Comparison of ENCODE assay signal across 28 mouse cellular contexts in the genomic region with DNA sequence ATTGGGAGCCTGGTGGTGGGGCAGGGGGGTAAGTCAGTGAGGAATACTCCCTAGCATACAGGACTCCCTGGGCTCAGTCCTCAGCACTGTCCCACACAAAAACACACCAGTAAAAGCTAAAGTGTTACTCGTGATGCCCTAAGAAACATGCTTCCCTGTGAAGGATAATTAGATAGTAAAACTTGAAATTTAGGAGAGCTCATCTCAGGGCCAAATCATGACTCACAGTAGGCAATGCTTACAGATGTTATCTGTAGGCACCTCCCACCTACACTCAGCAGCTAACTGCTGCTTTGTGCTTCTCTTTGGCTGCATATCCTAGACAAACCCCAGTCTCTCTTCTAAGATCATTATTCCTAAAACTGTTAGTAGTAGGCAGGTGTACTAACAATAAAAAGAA.
A peak's percentile ranks its signal among the peaks of the same experiment; 100 is the strongest.
DNase-seq lines count a peak whose midpoint lies in the region; ATAC-seq lines count a peak whose summit lies in the region.
"Had no signal": no experiment of that assay in that cellular context is flagged by ENCODE, and none has a peak within 500 bp of the region (broad histone marks: within the 10 kb centered on the region; RNA-seq: fewer than 3 reads in every experiment).

No protein-coding gene starts in this region.

- H3K4me2 ChIP-seq in forebrain, embryonic 16.5 days (ENCODE audit: low read length), result no peak overlapping the region
- H3K4me2 ChIP-seq: forebrain, embryonic 13.5 days; heart, embryonic 13.5 days; hindbrain, embryonic 12.5 days; limb, embryonic 13.5 days; liver, embryonic 12.5 days; midbrain, embryonic 11.5 days; neural tube, embryonic 15.5 days; stomach, embryonic 15.5 days had no signal

- 81% methylated on average over 1 of the region's 1 CpGs for WGBS in forebrain, embryonic 16.5 days

- H3K36me3 ChIP-seq in forebrain, embryonic 16.5 days (ENCODE audit: control insufficient read depth, insufficient read depth), result no peaks in the 10 kb centered on the region
- H3K36me3 ChIP-seq: heart, embryonic 13.5 days; hindbrain, embryonic 12.5 days; limb, embryonic 13.5 days; liver, embryonic 12.5 days; neural tube, embryonic 15.5 days; stomach, embryonic 15.5 days had no signal

- peaks cover 22% of the 10 kb centered on the region for H3K4me1 ChIP-seq in forebrain, embryonic 16.5 days (replicated peaks; ENCODE audit: control insufficient read depth, insufficient read depth, low read length)
- H3K4me1 ChIP-seq: stomach, embryonic 15.5 days had no signal

- ATAC-seq in forebrain, embryonic 16.5 days, result no peak
- ATAC-seq: forebrain, embryonic 13.5 days; intestine, postnatal 0 days; liver, embryonic 12.5 days; Patski had no signal

- no peaks in the 10 kb centered on the region for H3K9me3 ChIP-seq in forebrain, embryonic 16.5 days (ENCODE audit: control insufficient read depth, low read length)
- H3K9me3 ChIP-seq: forebrain, embryonic 13.5 days; heart, embryonic 13.5 days; hindbrain, embryonic 12.5 days; limb, embryonic 13.5 days; liver, embryonic 12.5 days; neural tube, embryonic 15.5 days; stomach, embryonic 15.5 days had no signal

- no peak overlapping the region for H3K4me3 ChIP-seq in forebrain, embryonic 16.5 days (replicated peaks; ENCODE audit: low read length)
- H3K4me3 ChIP-seq: forebrain, embryonic 13.5 days; heart, adult 2 months; heart, embryonic 13.5 days; hindbrain, embryonic 12.5 days; layer of hippocampus, adult 2 months; limb, embryonic 13.5 days; liver, embryonic 12.5 days; neural tube, embryonic 15.5 days; stomach, embryonic 15.5 days had no signal

- H3K9ac ChIP-seq in forebrain, embryonic 16.5 days (replicated peaks; ENCODE audit: low read depth, low read length), result no peak overlapping the region
- H3K9ac ChIP-seq: forebrain, embryonic 13.5 days; heart, embryonic 13.5 days; hindbrain, embryonic 12.5 days; limb, embryonic 13.5 days; liver, embryonic 12.5 days; neural tube, embryonic 15.5 days; stomach, embryonic 15.5 days had no signal

- DNase-seq in adrenal gland, adult 2 months, result peak; percentile 50
- no peak for DNase-seq in adrenal gland, adult 8-10 months
- DNase-seq in layer of hippocampus, adult 9-11 months, result peak; percentile 19
- no peak for DNase-seq in layer of hippocampus, postnatal 36 days
- peak; percentile 14 for DNase-seq in right cerebral cortex, postnatal 25 days
- no peak for DNase-seq in right cerebral cortex, postnatal 10 days (ENCODE audit: low spot score in 2 of 2)
- DNase-seq: cerebellum, adult 18-20 months; cerebellum, postnatal 25 days; gastrocnemius, postnatal 36 days; heart, adult 2 months; heart, postnatal 14 days; kidney, postnatal 25 days; lung, adult 18-20 months; lung, postnatal 10 days; thymus, adult 2 months; thymus, postnatal 4 days had no signal

- H3K27me3 ChIP-seq in forebrain, embryonic 16.5 days (replicated peaks; ENCODE audit: control insufficient read depth, insufficient read depth, low read length), result no peaks in the 10 kb centered on the region
- H3K27me3 ChIP-seq: forebrain, embryonic 13.5 days; heart, embryonic 13.5 days; hindbrain, embryonic 12.5 days; limb, embryonic 13.5 days; liver, embryonic 12.5 days; neural tube, embryonic 15.5 days; Patski; stomach, embryonic 15.5 days had no signal

- no peak overlapping the region for H3K27ac ChIP-seq in forebrain, embryonic 16.5 days (ENCODE audit: low read length)
- H3K27ac ChIP-seq: forebrain, embryonic 13.5 days; heart, adult 2 months; heart, embryonic 13.5 days; hindbrain, embryonic 12.5 days; layer of hippocampus, adult 2 months; limb, embryonic 13.5 days; liver, embryonic 12.5 days; neural tube, embryonic 15.5 days; stomach, embryonic 15.5 days had no signal

Comparison
In these comparisons a context has a peak if more than half of its experiments do, and no peak if none do; other contexts are left out.
1. DNase-seq: peak in adrenal gland, adult 2 months (single experiment), layer of hippocampus, adult 9-11 months (single experiment) and right cerebral cortex, postnatal 25 days (single experiment); none in adrenal gland, adult 8-10 months (single experiment), layer of hippocampus, postnatal 36 days (0 of 2) and right cerebral cortex, postnatal 10 days (0 of 2).